Mouse (Mus musculus): ENCODE measurements around the gene Ebi3.
"Not testable (repeated sequence)": the region's sequence is repeated elsewhere in the genome, so short reads cannot be mapped to it uniquely, and the experiment has no call there.

Ebi3 gene

DNA sequence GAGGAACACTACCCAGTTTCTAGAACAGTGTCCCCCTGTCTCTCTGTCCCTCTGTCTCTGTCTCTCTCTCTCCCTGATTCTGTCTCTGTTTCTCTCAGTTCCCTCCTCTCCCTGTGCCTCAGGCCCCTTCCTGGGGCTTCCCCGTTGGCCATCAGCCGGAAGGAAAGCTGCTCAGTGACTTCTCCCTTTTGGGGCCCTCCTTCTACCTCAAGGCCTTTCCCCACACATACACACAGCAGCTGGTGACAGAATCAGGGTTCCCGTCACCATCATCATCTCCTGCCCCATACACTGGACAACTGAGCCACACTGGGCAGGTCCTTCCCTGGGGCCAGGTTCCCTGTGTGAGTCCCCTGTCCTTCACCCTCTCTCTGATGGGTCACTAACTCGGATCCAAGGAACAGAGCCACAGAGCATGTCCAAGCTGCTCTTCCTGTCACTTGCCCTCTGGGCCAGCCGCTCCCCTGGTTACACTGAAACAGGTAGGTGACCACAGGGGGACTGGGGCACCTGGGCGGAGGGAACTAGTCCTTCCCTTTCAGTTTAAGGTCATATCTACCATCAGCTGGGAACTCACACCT is at the start of gene Ebi3:
Gene Ebi3, plus strand, starts transcription at position 194 of the 581 bp plus-strand sequence.
- DNase-seq, result no peak

DNA sequence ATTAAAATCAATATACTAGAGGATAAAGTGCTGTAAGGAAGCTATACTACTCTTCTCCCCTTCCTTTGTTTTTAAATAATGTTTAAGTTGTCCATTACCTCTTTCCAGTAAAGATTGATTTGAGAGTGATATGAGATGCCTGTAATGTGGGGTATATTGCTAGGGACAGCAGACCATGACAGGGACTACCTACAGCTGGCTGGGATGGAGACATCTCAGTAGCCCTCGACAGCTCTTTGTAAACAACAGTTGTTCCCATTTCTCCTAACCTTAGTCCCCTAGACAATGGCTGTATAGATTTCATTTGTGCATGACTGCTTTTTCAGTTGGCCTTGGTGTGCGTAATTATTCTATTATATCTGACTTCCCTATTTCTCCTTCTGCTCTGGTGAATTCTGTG is 49.4 kb upstream of the Ebi3 start:
- no peak for DNase-seq

DNA sequence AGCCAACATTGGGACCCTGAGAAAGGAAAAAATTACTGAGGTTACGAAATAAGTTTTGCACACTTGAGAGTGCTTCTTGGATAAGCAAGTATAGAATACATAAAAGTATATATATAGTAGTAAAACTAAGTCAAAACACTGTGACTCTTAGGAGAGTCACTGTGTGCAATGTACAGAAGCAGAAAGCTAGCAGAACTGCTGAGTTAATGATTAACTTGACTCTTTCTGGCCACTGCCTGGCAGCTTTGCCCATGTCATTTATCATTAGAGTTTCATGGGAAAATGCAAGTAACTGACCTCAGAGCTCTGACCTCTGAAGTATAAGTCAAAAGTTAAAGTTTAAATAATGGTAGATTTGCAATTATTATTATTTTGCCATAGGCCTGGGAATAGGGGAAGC is 48.8 kb upstream of the Ebi3 start:
- DNase-seq, result no peak

DNA sequence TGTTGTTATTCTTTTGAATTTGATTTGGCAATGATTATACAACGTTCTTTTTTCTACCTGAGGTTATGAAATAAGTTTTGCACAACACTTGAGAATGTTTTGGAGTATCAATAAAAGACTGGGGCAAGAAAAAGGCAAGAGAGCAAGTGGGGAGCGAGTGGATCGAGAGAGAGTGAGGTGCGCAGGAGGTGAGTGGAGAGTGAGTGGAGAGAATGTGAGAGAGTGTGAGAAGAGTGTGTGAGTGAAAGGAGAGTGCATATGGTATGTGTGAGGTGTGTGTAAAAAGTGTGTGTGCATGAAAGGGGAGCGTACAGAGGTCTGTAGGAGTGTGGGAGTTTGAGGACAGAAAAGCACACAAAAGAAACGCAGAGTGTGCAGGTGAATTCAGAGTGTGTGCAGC is 48.3 kb upstream of the Ebi3 start:
- no peak for DNase-seq

DNA sequence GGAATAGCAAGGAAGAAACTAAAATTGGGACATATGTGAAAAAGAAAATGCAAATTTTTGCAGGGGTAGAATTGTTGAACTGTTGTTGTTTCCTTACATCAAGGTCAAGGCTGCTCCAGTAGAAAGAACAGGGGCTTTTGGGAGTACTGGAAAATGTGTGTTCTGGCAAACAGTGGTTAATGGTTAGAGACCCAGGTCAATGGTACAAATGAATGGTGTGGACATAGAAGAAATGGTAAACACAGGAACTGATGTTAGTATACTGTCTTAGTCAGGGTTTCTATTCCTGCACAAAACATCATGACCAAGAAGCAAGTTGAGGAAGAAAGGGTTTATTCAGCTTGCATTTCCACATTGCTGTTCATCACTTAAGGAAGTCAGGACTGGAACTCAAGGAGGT is 45.8 kb upstream of the Ebi3 start:
- no peak for DNase-seq

DNA sequence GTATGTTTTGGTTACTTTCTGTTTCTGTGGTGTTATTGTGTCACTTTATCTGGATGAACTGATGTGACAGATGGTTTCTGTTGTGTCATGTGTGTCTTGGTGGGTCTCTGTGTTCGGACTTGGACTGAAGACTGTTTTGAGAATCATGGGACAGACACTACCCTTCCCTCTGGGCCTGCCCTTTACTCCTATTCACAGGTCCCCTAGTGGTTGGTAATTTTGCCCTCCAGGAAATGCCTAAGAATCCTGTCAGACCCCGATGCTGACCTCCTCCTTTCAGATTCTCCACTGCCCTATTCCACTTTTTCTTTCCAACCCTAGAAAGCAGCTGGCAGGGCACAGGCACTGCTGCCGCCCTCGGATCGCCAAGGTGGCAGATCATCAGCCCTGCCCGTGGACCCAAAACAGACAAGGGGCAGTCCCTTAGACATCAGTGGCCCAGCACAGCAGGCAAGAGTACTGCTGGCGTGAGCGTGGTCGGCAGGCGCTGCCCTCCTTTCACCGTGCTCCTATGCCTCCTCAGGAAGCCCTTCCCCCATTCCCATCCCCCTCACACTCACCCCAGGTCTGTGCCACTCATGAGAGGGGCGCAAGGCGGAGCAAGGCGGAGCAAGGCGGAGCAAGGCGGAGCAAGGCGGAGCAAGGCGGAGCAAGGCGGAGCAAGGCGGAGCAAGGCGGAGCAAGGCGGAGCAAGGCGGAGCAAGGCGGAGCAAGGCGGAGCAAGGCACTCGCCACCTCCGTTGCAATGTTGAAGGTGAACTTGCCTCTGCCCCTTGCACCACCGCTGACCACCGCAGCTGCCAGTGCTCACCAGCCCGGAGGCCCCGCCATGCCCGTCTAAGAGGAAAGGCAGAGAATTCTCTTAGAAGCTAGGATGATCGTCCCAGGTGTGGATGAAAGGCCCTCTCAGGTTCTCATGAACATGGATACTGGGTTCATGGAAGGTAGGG is 20.6 kb upstream of the Ebi3 start:
- peak; percentile 71 to 76 for DNase-seq

DNA sequence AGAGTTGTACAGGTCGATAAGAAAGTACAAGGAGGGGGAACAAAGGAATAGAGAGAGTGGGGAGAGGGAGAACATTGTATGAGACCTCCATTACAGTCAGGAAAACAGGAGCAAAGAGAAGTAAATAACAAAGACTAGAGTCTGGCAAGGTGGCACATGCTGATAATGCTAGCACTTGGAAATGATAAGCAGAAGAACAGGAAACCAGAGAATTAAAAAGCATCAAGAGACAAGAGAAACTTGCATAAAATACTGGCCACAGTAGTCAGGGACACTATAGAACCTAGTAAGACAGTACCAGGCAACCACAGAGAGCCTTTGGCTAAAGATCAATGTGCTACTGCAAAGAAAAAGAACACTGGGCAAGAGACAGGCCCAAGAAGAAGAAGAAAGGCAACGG is 19.8 kb upstream of the Ebi3 start:
- DNase-seq, result no peak

DNA sequence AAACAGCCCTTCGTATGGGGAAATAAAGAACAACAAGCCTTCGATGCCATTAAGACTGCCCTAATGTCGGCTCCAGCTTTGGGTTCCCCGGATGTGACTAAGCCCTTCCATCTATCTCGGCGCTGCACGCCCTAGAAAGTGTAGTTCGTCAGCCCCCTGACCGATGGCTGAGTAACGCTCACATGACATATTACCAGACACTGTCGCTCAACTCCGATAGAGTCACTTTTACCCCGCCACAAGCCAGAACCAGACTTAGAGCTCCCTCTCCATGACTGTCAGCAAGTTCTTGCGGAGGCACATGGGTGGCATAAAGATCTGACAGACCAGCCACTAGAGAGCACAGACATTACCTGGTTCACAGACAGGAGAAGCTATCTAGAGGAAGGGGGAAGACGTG is 19.2 kb upstream of the Ebi3 start:
- DNase-seq, result no peak

DNA sequence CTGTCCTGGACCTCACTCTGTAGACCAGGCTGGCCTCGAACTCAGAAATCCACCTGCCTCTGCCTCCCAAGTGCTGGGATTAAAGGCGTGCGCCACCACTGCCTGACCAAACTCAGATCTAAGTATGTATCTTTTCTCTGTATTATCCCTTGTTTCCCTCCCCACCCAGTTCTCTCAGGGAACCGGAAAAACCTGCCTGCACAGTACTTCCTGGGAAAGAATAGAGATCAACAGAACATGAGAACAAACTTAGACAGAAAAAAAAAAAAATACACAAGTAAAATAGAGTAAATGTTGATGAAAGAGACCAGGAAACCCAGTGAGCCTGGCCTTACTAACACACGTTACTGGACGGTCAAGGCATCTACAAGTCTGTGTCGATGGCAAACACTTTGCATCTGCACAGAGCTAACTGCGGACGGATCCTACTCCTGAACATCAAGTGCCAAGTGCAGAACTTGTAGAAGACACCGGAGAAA is 8.0 kb upstream of the Ebi3 start:
- DNase-seq, result not testable (repeated sequence)

DNA sequence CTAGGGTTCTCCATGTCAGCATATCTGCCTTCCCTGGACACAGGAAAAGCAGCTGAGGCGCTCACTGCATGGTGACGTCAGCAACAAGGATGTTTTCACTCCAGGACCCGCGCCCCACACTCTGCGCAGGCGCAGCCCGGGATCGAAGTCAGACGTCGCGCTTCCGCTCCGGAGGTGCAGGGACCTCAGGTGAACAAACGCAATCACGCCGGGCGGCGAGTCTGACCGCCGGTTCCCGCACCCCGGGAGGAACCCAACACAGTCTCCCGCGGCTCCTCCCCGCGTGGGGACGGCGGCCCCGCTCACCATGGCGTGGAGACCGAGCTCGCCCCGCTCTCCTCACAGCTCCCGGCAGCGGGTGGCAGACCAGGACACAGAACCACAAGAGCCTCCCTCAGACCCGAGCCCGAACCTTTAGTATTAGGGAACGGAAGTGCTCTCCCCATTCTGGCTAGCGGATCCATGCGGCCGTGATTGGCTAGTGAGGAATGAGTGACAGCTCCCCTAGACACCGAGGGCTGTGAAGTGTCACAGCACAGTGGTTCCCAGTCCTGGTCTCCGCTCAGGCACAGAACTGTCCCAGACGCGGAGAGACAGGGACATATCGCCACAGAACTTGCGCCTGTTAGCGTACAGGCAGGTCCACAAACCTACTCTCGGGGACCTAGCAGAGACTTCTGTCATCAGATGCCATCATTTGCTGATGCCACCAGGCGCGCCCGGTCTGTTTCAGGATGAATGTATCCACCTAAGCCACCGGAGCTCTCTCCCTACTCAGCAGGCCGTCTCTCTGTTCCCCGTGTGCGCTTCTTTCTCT is 7.4 kb upstream of the Ebi3 start:
- peak; percentile 94 to 95 for DNase-seq

DNA sequence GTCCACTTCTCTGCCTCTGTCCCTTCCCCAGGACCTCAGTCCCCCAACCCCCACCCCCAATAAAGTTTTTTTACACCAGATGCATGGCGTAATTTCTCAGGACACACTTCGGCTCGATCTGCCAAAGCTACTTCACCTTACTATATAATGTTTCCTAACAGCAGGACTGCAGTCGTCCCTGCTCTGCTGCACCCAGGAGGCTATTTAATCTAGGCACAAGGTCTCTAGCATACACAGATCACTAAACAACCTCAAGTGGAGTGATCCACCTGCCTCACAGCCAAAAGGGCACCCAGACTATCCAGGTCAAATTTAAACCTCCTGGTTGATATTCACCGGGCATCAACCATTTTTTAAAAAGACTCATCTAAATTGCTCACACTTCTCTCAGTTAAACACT is 6.7 kb upstream of the Ebi3 start:
- no peak for DNase-seq

DNA sequence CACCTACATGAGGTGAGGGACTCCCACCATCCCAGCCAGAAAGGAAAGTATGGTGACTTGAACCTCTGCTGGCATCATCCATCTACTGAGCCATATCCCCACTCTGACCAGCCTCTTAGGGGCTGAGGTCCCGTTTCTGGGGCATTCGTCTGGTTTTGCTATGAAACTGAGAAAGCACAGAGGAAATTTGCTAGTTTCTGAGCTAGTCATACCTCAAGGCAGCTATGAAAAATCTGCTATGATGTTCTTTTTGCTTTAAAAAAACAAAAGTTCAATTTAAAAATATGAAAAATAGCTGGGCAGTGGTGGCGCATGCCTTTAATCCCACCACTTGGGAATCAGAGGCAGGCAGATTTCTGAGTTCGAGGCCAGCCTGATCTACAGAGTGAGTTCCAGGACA is 3.8 kb upstream of the Ebi3 start:
- DNase-seq, result no peak

DNA sequence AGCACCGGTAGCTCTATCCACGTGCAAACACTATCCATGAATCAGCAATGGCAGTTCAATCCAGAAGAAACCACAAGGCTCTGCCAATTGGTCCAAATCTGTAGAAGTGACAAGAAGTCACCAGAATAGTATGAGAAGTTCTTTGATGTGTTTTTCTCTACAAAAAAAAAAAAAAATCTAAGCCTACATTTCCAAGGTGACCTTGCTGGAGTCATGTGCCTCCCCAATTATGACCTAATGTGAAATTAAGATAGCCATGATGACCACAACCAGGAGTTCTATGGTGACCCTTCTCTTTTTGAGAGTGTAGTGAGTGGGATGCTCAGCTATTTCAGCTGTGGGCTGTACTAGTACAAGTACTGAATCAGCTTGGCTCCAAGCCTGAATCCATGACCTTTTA is 3.0 kb upstream of the Ebi3 start, which contains the start of gene Zfp119b:
Gene Zfp119b, minus strand, starts transcription at position 101 of the 400 bp plus-strand sequence.
- DNase-seq, result no peak

DNA sequence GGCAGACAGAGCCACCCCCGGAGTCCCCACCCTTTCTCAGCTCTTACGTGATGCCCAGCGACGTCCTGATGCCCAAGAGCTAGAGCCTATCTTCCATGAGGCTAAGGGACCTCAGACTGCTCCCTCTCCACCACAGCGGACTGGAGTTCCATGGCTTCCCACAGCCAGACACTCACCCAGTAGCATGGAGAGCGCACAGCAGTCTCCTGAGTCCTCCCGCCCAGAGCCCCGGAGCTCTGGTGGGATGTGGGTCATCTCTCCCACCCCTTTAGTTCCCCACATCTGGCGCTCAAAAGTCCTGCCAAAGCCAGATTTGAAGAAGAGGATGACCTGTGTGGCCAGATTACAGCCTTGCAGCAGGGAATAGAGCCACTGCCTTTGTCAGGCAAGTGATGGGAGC is 1.8 kb upstream of the Ebi3 start:
- no peak for DNase-seq

DNA sequence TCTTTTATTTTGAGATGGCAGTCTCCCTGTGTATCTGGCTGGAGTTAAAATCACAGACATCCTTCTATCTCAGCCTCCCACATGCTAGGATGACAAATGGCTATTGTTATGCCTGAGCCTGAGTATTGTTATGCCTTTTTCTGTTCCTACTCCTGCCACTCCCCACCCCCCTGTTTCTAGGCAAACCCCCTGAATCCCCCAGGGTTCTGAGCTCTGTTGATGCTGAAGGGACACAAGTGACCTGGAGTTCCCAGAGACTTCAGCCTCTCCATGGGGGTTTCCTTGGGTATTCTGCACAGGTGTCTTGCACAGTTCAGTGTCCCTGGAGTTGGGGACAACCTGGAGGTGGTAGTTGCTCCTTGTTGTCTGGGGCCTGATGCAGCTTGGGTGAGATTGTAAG is 399 bp upstream of the Ebi3 start:
- DNase-seq, result no peak

DNA sequence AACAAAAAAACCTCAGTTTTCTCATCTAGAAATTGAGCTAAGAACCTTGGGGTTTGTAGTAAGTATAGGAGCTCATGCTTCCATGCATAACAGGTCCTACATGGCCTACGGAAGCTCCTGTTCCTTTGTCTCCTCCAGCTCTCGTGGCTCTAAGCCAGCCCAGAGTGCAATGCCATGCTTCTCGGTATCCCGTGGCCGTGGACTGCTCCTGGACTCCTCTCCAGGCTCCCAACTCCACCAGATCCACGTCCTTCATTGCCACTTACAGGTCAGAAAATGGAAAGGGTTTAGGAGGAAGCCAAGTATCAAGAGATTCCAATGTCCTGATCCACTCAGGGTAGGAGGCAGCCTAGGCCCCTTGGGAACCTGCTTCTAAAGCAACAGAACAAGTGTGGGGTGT is 1.3 kb downstream of the Ebi3 start:
- no peak for DNase-seq

DNA sequence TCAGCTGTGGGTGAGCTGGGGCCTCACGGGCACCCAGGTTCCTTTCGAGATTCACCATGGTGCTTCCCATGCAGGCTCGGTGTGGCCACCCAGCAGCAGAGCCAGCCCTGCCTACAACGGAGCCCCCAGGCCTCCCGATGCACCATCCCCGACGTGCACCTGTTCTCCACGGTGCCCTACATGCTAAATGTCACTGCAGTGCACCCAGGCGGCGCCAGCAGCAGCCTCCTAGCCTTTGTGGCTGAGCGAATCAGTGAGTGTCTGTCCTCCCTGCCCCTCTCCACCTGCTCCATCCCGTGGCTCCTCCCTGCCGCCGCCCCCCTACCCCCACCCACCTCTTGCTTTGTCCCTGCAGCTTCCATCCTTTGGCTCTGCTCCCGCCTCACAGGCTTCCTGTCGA is 1.8 kb downstream of the Ebi3 start:
- no peak for DNase-seq

DNA sequence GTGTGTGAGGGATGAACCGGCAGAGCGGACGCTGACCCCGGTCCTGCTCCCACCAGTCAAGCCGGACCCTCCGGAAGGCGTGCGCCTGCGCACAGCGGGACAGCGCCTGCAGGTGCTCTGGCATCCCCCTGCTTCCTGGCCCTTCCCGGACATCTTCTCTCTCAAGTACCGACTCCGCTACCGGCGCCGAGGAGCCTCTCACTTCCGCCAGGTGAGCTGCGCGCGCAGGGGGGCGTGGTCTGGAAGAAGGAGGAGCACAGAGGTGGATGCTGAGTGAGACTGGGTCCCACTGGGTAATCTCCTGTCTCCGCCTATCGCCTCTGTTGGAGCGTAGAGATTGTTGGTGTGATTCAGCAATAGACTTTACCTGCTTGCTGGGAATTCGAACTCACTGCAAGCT is 3.7 kb downstream of the Ebi3 start:
- peak; percentile 90 to 95 for DNase-seq

DNA sequence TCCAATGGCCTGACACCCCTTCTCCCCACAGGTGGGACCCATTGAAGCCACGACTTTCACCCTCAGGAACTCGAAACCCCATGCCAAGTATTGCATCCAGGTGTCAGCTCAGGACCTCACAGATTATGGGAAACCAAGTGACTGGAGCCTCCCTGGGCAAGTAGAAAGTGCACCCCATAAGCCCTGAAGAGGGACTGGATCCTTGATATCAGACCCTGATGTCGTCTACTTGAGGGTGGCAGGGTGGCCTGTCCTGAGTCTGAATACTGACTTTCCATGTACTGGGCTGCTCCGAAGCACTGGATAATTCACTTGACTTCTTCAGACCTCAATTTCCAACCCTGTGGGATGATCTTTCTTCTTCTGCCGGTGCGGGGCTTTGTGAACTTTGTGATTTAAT is 4.2 kb downstream of the Ebi3 start:
- no peak for DNase-seq

DNA sequence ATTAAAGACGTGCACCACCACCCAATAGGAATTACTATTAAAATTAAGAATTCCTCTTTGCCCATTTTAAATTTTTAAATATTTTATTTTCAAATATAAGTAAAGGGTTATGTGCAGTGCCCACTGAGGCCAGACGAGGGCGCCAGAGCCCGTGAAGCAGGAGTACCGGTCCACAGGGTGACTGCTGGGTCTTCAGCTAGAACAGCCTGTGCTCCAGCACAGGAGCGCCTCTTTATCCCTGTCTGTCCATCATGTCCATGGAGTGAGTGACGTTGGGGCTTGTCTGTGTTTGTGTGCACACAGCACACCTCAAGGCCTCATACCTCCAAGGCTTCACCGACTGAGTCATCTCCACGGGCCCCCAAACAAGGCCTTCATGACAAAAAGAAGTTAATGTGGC is 4.7 kb downstream of the Ebi3 start:
- DNase-seq, result peak; percentile 83 to 92

DNA sequence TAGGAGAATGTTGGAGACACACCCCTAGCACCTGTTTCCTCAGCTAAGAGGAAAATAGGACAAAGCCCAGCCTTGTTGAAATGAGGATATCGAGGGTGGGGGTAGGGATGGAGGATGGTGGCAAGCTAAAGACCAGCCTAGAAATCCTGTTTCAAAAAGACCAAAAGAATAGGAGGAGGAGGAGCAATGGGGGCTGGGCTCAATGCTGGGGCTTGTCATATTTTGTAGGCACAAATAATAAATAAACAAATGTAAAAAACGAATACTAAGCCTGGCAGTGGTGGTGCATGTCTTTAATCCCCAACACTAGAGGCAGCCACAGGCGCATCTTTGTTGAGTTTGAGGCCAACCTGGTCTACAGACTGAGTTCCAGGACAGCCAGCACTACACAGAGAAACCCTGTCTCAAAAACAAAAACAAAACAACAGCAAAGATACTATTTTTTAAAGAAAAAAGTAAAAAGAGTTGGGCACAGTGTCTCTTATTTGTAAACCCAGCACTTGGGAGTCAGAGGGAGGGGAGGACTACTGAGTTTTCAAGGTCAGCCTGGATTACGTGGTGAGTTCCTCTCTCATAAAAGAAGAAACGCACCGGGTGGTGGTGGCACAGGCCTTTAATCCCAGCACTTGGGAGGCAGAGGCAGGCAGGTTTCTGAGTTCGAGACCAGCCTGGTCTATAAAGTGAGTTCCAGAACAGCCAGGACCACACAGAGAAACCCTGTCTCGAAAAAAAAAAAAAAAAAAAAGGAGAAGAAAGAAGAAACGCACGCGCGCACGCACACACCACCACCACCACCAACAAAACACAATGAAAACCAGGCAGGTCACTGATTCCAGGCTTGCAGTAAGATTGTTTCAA is 5.5 kb downstream of the Ebi3 start:
- peak in 1 of 2 experiments; percentile 4 for DNase-seq

DNA sequence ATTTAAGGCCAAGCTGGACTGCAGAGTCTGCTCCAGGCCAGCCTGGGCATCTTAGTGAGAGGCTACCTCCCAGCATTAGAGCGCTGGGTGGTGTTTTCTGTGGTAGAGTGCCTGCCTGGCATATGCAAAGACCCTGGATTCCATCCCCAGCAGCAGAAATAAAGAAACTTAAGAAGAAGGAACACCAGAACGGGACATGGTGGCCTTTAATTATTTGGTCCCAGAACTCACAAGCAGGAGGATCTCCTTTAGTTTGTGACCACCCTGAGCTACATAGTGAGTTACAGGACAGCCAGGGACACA is 6.1 kb downstream of the Ebi3 start:
- no peak for DNase-seq

All from cerebellum, postnatal 25 days (tissue).